Mouse (Mus musculus) heart, adult 8-10 months (tissue): ENCODE measurements around the gene Hoxc10. TPM values are rescaled to one million over a fixed set of nuclear protein-coding genes. Genes with fewer than 3 reads are reported as not detected.
A peak's percentile ranks its signal among the peaks of the same experiment; 100 is the strongest.

Experiments used
- DNase-seq: peaks from one replicate; pipeline ENCODE4 v3.0.0; 2022; ENCODE audit warnings: low spot score
- total RNA-seq, 4 experiments: library from RNA; stranded (reverse); gene quantifications; 2 replicates each; pipeline ENCODE4 v1.2.4; 2022

The Hoxc10 gene
- total RNA-seq, 4 experiments from 2014 or later = not detected

DNA sequence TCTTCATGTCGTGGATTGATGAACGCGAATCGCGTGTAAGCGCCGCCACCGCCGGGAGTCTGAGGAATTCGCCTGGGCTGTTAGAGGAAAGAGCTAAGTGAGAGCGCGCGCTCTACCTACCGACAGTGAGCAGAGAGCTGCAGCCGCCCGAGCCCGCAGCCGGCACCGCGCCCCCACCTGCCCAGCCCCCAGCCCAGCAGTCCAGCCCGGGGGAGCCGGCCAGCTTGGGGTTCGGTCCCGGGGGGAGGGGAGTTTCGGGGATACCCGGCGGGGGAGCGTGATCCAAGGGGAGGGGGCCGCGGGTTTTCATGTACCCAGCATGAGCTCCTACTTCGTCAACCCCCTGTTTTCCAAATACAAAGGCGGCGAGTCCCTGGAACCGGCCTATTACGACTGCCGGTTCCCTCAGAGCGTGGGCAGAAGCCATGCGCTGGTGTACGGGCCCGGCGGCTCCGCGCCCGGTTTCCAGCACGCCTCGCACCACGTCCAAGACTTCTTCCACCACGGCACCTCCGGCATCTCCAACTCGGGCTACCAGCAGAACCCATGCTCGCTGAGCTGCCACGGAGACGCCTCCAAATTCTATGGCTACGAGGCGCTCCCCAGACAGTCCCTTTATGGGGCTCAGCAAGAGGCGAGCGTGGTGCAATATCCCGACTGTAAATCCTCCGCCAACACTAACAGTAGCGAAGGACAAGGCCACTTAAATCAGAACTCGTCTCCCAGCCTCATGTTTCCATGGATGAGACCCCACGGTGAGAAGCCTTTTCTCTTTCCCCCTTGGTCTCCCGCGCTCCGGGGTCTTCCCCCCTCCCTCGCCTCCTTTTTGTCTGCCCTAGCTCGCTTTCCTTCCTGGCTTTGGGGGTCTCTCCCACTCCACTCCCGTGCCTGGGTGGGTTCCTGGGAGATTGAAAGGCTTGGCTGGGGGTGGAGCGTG is 24.1 kb downstream of the Hoxc10 start, which contains the start of gene Hoxc8:
Gene Hoxc8, plus strand, starts transcription at position 147 of the 937 bp plus-strand sequence.
- no peak for DNase-seq

DNA sequence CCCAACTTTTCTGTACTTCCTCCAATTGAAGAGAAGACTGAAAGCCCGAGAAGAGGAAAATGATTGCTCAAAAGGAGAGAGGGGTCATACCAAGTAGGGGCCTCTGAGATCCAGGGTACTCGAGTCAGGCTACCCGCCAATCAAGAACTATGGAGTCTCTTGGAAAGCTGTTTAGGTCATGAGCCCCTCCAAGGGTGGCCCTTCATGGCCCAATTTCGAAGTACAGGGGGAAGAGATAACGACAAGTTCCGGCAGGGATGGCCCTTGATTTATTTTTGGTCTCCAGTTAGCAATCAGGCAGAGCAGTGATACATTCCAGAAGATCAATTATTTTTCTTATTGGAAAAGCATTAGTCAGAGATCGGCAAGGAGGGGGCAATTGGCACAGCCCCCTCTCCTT is 25.2 kb downstream of the Hoxc10 start:
- DNase-seq = no peak

DNA sequence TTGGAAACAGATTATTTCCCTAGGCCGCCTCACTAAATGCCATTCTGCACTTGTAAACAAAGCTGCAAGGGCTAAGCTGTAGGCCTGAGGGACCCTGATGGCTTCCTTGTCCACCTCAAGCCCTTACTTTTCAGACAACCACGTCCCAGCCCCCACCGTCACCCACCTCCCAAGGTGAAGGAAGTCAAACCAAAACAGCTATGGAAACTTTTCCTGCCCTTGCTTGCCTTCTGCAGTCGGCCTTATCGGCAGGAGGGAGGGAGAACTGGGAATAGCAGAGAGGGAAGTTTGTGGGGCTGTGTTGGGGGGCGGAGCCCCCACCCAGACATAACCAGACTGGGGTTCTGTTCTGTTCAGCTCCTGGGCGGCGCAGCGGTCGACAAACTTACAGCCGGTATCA is 25.6 kb downstream of the Hoxc10 start:
- DNase-seq = no peak

DNA sequence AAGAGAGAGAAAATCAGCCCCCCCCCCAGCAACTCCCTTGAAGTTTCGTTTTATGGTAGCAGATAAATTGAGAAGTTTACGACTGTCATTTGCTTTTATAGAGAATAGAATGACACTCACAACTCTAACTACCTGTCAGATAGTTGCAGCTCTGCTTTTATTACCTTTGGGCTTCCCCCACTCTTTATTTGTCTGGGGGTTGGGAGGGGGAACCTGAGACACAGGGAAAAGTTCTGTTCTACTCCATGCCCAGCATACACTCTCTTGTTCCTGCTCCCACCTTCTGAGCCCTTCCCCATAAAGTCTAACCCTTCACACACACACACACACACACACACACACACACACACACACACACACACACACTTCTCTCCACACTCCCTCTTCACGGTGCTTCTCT is 26.3 kb downstream of the Hoxc10 start:
- DNase-seq = no peak

DNA sequence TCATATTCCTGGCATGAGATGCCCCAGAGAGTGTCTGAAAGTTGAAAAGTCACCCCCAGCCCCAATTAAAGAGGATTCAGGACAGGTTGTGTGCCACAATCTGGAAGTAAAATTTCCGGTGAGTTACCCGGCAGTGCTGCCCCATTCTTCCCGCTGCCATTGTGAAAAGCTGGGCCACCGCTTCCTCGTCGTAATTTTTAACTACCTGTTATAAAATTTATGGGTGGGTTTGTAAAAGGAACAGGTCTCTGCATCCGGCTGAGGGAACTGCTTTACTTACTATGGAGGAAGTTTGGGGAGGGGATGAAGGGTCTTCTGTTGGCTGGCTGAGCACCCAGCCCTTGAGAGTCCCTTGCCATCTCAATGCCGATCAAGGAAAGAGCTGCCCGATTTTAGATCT is 30.0 kb downstream of the Hoxc10 start:
- no peak for DNase-seq

DNA sequence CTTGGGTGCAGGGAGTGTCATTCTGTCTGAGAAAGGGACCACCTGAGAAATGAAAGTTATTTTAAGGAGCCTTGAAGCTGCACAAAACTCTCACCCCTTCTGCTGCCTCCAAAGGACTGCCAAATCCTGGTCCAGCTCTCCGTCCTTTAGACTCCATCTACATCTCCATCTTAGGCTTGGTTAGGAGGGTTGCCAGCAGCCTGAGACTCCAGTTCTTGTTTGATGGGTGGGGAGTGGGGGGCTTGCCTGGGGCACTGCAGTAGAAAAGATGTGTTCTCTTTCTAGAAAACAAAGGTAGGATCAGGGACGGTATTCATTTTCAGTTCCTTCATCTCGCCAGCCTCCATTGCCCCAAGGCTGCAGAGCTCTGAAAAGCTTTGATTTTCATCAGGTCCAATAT is 30.8 kb downstream of the Hoxc10 start:
- no peak for DNase-seq

DNA sequence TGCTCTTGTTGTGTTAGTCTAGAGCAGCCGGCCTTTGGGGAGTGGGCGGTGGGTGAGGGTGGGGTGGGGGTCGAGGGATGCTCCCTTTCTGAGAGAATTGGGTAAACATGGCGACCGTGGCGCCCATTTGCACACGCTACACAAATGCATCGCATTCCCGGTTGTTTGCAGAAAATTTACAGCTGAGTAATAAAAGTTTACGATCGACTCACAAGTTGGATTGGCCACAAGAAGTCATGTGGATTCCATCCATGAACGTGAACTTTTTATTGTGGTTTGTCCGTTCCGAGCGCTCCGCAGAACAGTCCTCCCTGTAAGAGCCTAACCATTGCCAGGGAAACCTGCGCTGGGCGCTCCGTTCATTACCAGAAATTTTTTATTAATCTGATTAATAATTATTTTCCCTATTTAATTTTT is 31.4 kb downstream of the Hoxc10 start, which contains the start of gene Hoxc6:
Gene Hoxc6, plus strand, starts transcription at position 319 of the 417 bp plus-strand sequence.
- no peak for DNase-seq

DNA sequence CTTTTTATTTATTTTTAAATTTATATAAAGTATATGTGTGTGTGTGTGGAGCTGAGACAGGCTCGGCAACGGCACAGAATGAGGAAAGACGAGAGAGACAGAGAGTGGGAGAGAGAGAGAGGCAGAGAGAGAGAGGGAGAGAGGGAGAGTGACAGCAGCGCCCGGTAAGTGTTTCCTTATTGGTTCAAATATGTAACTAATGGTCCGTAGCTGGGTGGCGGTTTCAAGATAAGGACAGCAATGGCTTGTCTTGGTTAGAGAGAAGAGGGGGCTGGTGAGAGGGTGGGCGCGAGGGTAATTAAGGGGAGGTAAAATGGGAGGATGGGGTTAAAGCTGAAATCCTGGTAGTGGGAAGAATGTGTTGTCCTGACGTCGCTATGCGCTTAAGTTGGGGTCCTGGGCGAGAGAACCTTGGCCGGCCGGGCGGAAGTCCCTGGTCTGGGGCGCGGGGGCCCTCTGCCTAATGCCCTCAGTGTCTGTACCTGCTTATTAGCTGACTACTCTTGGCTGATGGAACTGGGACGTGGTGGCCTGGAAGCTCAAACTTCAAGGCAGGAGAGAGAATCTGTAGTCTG is 32.1 kb downstream of the Hoxc10 start:
- DNase-seq = no peak

DNA sequence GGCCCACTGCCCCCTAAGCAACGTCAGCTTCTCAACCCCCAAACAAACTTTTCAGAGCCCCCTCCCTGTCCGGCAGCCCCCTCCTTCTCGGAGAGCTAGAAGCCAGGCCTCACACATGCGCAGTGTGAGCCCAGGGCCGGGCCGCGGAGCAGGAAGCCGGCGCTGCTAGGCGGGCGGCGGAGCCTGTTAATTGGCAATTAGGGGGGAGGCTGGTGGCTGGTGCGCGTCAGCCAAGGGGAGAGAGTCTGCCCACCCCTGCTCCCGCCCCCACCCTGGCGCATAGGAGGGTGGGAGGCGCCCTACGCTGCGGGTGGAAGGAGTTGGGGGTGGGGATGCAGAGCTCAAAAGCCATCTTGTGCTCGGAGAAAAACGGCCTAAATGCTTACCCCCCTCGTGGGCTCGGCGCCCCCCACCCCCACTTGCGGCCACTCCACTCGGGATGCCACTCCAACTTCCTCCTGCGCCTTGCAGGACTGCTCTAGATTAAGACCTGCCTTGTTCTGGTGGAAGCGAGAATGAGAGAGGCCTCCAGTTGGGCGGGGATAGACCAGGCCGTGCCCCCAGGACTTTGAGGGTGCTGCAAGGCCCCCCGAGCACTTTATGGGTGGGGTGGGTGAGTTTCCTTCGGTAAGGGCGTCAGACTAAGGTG is 32.7 kb downstream of the Hoxc10 start:
- peak; percentile 36 for DNase-seq

DNA sequence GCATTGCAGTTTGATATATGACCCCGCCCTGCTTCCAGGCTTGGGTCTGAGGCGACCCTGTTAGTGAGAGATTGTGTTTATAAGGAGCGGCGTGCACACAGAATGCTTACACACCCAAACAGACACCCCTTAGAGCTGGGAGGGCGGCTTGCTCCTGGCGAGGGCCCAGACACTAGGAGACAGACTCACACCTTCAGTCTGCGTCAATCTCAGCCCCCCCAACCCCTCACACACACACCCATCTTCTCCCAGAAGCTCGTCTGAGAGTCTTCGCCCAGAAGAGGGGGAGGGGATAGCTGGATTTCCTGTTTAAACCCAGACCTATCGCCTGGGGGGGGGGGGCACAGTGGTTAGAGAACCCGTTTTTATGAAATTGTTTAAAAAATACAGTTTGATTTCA is 33.4 kb downstream of the Hoxc10 start:
- no peak for DNase-seq

DNA sequence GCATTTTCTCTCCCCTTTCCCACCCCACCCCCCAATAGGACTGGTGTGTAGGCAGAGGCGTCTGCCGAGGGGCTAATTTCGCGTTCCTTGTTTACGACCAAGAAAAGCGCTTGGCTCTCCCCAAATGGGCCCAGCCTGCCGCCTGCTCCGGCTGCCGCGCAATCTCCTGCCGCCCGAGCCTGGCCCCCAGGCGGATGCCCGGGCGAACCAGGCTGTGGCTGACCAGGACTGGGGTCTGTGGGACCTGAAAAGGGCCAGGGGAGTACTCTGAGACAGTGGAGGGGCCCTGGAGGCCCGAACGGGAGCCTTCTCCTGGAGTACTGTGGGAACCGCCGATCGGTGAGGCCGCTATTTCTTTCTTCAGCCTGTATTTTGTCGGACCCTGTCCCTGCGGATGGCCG is 33.9 kb downstream of the Hoxc10 start:
- no peak for DNase-seq

DNA sequence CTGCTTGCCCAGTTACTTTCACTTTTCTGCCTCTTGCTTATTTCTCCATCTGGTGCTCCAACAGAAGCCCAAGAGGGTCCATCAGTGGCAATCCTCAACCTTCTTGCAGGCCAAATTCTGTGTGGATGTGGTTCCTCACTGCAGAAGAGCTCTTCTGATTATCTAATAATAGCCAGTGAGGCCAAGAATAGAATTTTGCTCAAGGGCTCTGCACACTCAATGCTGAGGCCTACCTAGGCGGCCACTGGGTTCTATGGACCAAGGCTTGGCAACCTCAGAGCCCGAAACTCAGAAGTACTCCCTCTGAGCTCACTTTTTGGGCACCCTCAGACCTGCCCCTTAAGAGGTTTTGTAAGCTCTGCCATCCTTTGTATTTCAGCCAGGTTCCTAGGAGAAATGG is 34.8 kb downstream of the Hoxc10 start:
- no peak for DNase-seq

DNA sequence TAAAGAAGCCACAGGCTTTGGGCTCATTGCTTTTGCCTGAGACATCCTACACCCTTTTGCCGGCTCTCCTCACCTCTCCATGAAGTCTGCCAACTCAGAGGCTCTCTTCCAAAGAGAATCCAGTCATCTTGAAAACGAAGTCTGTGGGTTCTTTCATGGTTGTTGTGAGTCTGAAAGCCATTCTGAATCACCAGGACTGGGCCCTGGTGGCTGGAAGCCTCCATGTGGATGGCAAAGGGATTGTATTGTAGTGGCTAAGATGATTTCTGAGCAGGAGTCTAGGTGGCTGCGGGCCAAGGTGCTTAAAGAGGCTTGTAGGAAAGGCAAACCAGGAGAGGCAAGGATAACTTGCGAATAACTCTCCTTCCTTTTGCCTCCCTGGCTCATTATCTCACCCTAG is 35.6 kb downstream of the Hoxc10 start:
- DNase-seq = no peak

DNA sequence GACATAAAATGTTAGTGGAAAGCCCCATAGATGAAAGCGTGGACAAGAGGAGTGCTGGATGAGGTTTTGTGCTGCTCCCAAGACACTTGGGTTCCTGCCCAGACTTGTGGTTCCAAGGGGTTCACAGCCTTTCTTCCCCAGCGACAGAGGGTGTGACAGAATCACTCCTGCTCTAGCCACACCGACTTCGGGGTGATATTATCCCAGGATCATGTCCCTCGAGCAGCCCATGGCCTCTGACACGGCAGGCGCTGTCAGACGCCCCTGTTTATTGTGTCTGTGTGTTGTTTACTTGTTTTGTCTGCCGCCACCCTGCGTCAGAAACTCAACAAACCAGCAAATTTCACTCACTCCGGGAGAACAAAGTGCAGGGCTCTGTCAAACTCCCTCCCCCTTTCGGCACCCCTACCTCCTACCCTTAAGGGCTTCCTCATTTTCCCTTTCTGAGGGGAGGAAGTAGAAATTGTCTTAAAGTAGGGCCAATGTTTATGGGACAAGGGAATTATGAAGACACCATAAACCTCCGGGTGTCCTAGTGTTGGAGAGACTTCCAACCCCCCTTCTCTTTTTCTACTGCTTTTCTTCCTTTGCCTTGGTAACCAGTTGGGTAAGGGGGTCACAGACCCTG is 36.3 kb downstream of the Hoxc10 start:
- no peak for DNase-seq

DNA sequence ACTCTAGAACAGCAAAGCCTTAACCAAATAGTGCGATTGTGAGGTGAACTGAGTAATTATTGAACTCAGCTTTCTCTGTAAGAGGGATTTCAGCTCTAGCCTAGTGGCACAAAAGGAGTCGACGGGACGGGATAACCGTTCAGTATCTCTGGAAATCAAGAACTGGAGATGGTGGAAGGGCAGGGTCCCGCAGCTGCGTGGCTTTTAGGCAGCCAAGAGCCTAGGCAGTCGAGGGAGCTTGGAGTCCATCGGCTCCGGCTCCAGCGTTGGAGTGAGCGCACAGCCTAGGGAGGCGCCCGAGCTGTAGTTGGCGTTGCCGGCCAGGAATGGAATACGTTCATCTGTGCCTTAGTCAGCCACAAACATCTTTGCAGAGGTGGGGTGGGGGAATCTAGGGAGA is 38.7 kb downstream of the Hoxc10 start:
- DNase-seq = no peak

DNA sequence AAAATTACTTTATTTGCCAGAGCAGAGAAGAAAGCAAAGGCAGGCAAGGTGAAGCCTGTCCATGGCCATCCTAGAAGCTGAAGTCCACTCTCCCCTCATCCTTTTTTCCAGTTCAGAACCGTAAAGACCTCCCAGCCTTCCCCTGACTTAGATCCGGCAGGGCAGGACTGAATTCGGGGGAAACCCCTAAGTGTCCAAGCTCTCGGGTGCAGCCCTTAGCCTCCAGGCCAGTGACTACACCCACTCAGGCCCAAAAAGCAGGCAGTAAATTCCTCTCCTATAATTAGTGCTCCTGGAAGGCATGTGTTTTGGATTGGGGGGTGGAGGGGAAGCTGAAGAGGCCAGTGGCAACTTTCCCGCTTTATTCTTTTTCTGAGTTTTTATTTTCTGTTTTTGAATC is 39.2 kb downstream of the Hoxc10 start:
- no peak for DNase-seq

DNA sequence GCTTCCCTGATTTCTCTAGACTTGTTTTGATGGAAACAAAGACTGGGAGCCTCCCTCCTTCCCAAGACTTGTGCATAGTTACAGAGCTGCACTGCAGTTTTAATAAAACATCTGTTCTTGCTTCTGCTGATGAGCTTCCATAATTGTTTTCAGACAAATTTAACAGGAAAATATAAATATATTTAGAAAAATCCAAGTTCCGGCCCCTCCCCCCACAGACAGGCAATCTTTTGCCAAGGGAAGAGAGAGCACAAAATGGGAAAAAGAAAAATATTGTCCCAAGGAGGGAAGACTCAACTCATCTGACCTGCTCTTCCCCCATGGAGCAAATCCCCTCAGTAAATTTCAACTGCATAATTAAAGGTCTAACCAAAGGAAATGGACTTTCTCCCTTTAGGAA is 39.7 kb downstream of the Hoxc10 start:
- DNase-seq = no peak

DNA sequence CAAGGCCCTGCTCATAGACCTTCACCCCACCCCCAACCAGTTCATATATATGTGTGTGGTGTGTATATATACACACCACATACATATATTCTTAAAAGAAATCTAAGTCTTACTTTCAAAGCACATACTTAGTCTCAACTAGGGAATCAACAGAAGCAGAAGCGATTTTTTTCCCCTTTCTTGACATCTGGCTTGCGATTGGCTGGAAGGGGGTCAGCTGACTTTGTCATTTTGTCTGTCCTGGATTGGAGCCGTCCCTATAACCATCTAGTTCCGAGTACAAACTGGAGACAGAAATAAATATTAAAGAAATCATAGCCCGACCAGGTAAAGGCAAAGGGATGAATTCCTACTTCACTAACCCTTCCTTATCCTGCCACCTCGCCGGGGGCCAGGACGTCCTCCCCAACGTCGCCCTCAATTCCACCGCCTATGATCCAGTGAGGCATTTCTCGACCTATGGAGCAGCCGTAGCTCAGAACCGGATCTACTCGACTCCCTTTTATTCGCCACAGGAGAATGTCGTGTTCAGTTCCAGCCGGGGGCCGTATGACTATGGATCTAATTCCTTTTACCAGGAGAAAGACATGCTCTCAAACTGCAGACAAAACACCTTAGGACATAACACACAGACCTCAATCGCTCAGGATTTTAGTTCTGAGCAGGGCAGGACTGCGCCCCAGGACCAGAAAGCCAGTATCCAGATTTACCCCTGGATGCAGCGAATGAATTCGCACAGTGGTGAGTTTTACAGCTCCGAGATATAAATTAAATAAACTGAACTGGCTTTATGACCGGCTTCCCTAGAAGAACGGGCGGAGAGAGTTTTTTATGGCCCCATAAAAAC is 42.9 kb downstream of the Hoxc10 start:
- DNase-seq = no peak

DNA sequence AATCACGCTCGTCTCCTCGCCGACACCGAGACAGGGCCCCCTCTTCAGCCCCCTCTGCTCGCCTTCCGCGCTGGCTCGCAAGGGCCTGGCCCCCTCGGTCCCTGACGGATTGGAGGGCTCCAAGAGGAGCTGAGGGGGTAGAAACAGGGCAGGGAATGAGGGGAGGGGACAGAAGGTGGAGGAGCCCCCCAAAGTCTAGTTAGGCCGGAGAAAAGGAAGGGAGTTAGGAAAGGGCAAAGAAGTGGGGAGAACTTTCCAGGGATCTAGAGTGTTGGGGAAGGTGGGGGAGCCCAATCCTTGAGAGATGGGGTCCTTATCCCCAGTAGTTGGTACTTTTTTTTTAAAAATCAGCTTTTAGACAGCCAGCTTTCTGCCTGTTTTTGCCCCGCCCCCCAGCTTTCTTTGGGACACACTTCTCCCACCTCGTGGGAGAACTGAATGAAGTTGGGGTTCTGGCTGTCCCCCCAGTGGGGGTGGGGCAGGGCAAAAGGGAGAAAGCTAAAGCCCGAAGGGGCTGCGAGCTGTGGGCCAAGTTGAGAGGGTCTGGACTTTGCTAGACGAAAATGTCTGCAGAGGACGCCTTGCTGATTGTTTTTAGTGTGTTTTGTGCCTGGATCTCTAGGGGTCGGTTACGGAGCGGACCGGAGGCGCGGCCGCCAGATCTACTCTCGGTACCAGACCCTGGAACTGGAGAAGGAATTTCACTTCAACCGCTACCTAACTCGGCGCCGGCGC is 43.7 kb downstream of the Hoxc10 start:
- no peak for DNase-seq

DNA sequence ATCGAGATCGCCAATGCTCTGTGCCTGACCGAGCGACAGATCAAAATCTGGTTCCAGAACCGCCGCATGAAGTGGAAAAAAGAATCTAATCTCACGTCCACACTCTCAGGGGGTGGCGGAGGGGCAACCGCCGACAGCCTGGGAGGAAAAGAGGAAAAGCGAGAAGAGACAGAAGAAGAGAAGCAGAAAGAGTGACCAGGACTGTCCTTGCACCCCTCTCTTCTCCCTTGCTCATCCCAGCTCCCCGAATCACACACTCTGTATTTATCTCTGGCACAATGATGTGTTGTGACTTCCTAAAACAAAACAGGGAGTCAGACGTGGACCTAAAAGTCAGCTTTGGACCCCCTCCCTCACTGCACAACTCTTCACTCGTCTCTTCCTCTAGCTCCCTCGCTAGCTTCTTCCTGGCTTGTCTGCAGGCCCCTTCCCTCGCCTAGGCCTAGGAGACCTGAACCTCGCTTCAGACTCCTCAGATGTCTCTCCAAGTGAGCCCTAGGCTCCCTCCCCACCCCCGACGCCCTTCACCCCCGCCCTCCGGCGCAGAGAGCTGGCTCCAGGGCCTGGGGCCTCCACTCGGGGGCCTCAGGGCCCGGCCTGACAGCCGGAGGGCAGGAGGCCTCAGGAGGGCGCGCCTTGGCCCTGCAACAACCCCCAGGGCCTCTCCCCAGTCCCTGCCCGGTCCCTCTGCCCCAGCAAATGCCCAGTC is 44.4 kb downstream of the Hoxc10 start:
- DNase-seq = no peak
